Mouse (Mus musculus) forebrain, embryonic 14.5 days (tissue): Measurements from ENCODE around the gene Pop5. TPM values are rescaled to one million over a fixed set of nuclear protein-coding genes. Genes with fewer than 3 reads are reported as not detected.
A peak's percentile ranks its signal among the peaks of the same experiment; 100 is the strongest.

ENCODE experiments used
- ATAC-seq: fragments of 200-750 bp; cut with Nextera tagmentation; 2 replicates; pipeline ENCODE4 v1.8.0; 2017; ENCODE audit warnings: mild to moderate bottlenecking, moderate library complexity
- DNase-seq: peaks from one replicate; pipeline ENCODE4 v3.0.0-alpha.2; 2015; ENCODE audit warnings: low spot score
- H3K27ac ChIP-seq: fragments of 300-500 bp; sonication (generic); 2 replicates; pipeline ENCODE4 v1.5.1; 2014; ENCODE audit warnings: low read depth, mild to moderate bottlenecking, control low read depth, low read length, moderate library complexity
- H3K27me3 ChIP-seq: fragments of 300-500 bp; sonication (generic); replicated peaks from 2 replicates; pipeline ENCODE4 v1.6.1; 2014; ENCODE audit warnings: low read length, control low read depth, mixed read lengths; ENCODE audit not compliant: control insufficient read depth, insufficient read depth
- H3K36me3 ChIP-seq: fragments of 300-500 bp; sonication (generic); 2 replicates; pipeline ENCODE4 v1.6.1; 2014; ENCODE audit warnings: low read length, control low read depth; ENCODE audit not compliant: control insufficient read depth, insufficient read depth
- H3K4me1 ChIP-seq: fragments of 300-500 bp; sonication (generic); 2 replicates; pipeline ENCODE4 v1.6.1; 2014; ENCODE audit warnings: antibody characterized with exemption, low read length, control low read depth; ENCODE audit not compliant: control insufficient read depth, insufficient read depth
- H3K4me2 ChIP-seq: fragments of 300-500 bp; sonication (generic); 2 replicates; pipeline ENCODE4 v1.6.1; 2014; ENCODE audit warnings: mild to moderate bottlenecking, control low read depth, low read length
- H3K4me3 ChIP-seq: fragments of 300-500 bp; sonication (generic); 2 replicates; pipeline ENCODE4 v1.5.1; 2014; ENCODE audit warnings: low read depth, low read length, control low read depth
- H3K9ac ChIP-seq: fragments of 300-500 bp; sonication (generic); 2 replicates; pipeline ENCODE4 v1.6.1; 2014; ENCODE audit warnings: mild to moderate bottlenecking, low read length, control low read depth, moderate library complexity
- H3K9me3 ChIP-seq: fragments of 300-500 bp; sonication (generic); replicated peaks from 2 replicates; pipeline ENCODE4 v1.6.1; 2016; ENCODE audit warnings: low read length, control low read depth, mixed read lengths; ENCODE audit not compliant: control insufficient read depth
- WGBS: fragments of 180-500 bp; shearing (Covaris S2); extraction: QIAGEN DNeasy Blood & Tissue Kit; methylation state at CpG from one replicate; pipeline ENCODE4 v1.1.7; 2014; 5-methylcytosine and 5-hydroxymethylcytosine counted together
- polyA plus RNA-seq: library from polyadenylated mRNA; unstranded; fragments of >200 nt; fragmentation: Nextera tagmentation; extraction: Ambion mirVana; gene quantifications from 2 replicates; pipeline ENCODE4 v1.2.1, GENCODE M21; 2014

Pop5 gene
- polyA plus RNA-seq, 1 experiment from 2014 or later, result 105 TPM

- ATAC-seq (no peak), DNase-seq (peak; percentile 17)
- no peaks in the 10 kb centered on the region for H3K27me3 ChIP-seq
- WGBS, result 36% methylated on average over 14 of the region's 14 CpGs
- H3K4me1 ChIP-seq, result peaks cover 16% of the 10 kb centered on the region
- H3K4me2 ChIP-seq, result no peak overlapping the region
- H3K27ac ChIP-seq, result no peak overlapping the region
- H3K9me3 ChIP-seq, result no peaks in the 10 kb centered on the region
- no peak overlapping the region for H3K4me3 ChIP-seq
- H3K36me3 ChIP-seq, result no peaks in the 10 kb centered on the region
- H3K9ac ChIP-seq, result no peak overlapping the region
Observed at GRCm38 (mm10) chr5:115275998-115276397, 40.4 kb downstream of the Pop5 start.

DNA sequence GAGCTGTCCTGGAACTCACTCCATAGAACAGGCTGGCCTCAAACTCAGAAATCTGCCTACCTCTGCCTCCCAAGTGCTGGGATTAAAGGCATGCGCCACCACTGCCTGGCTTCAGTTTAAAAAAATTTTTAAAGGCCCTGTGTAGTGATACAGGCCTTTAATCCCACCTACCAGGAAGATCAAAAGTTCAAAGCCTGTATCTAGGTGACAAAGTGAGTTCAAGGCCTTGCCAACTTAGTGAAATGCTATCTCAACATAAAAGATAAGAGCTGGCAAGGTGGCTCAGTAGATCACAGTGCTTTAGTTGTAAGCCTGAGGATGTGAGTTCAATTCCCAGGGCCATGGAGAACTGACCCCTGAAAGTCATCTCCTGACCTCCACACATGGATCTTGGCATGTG, 42.4 kb downstream of the Pop5 start:
- WGBS, result 84% methylated on average over 1 of the region's 1 CpGs
- ATAC-seq, result no peak

GRCm38 (mm10) chr5:115278785-115279184, 43.1 kb downstream of the Pop5 start:
- no peak overlapping the region for H3K9ac ChIP-seq
- H3K27me3 ChIP-seq, result no peaks in the 10 kb centered on the region
- H3K4me3 ChIP-seq, result no peak overlapping the region
- H3K27ac ChIP-seq, result no peak overlapping the region
- DNase-seq (no peak), ATAC-seq (no peak)
- peaks cover 4% of the 10 kb centered on the region; the same call in 1 of the 2 replicates for H3K4me1 ChIP-seq
- H3K36me3 ChIP-seq, result peaks cover 8% of the 10 kb centered on the region
- H3K4me2 ChIP-seq, result no peak overlapping the region
- no peaks in the 10 kb centered on the region for H3K9me3 ChIP-seq
- WGBS, result 48% methylated on average over 2 of the region's 2 CpGs

More for the DNA sequence above, 42.4 kb downstream of the Pop5 start:
- no peak overlapping the region for H3K27ac ChIP-seq
- no peaks in the 10 kb centered on the region for H3K9me3 ChIP-seq
- H3K4me3 ChIP-seq, result no peak overlapping the region
- H3K4me2 ChIP-seq, result no peak overlapping the region
- no peak overlapping the region for H3K9ac ChIP-seq
- DNase-seq, result no peak
- peaks cover 10% of the 10 kb centered on the region for H3K4me1 ChIP-seq
- H3K27me3 ChIP-seq, result no peaks in the 10 kb centered on the region
- H3K36me3 ChIP-seq, result 0 out of 2 replicates have a peak, but pooled peaks cover under 1% of the 10 kb centered on the region

DNA sequence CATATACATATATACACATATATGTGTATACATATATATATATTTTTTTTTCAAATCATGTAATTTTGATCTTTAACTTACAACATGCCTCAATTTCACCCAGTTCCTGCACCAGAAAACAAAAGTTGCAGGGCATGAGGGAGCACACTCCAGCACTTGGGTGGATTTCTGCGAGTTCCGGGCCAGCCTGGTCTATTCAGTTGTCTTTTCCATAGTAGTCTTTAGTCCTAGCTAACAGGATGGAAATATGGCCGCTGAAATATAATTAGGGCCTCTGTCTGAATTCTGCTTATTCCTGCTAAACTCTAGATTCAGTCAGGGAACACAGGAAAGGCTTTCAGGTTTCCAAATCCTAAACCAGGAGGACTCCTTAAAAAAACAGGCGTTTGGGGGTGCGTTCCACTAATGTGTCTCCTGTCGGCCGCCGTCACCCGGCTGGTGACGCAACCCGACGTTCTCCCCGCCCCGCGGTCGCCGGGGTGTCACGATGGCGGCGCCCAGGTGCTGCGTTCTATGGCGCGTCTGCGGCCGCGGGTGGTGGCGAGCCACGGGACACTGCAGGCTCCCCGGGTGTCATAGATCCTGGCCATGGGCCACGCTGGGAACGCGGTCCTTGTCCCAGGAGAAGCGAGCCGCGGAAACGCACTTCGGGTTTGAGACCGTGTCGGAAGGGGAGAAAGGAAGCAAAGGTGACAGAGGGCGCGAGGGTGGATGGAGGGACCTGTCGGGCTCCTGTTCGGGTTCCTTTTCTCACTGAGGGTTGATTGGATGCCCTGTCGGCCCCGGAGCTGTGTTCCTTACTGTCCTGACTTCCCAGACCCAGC, 43.8 kb downstream of the Pop5 start, which contains the start of gene Coq5:
TSS of gene Coq5 (plus strand) at position 441 of the 824 bp plus-strand sequence.
- Histone ChIP-seq H3K4me1 (peaks cover 4% of the 10 kb centered on the region; the same call in 1 of the 2 replicates), H3K27ac (no peak within 1 kb of the TSS), H3K4me2 (peak within 1 kb of the TSS; percentile 72), H3K27me3 (no peaks in the 10 kb centered on the region), H3K9ac (peak within 1 kb of the TSS; percentile 84), H3K4me3 (peak within 1 kb of the TSS; percentile 97), H3K36me3 (peaks cover 14% of the 10 kb centered on the region), H3K9me3 (no peaks in the 10 kb centered on the region)
- peak; percentile 89 for DNase-seq
- WGBS, result 3% methylated on average over 45 of the region's 45 CpGs
- peak; percentile 89 for ATAC-seq

DNA sequence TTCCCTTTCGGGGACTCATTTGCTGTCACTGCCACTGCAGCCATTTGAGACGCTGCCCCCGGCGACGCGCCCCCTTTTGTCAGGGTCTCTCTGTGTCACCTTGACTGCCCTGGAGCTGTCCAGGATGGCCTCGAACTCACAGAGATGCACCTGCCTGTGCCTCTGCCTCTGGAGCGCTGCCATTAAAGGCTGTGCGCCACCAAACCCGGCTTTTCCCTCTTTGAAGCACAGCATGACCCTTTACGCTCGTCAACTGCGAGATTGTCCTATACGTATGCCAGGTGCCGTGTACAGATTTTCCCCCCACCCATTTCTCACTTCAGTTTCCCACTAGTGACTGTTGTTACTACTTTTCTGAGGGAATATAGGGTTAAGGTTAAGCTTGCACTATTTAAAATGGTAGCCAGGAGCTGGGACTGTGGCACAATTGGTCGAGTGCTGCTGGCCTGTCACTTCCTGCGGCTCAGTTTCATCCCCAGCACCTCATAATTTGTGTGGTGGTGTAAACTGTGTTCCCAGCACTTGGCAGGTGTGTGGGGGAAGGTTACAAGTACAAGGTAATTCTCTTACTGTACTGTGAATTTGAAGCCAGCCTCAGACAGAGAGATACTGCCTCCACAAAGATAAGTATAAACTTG, 44.5 kb downstream of the Pop5 start:
- Histone ChIP-seq H3K9me3 (no peaks in the 10 kb centered on the region), H3K4me2 (peak overlapping the region; percentile 72), H3K4me1 (peaks cover 4% of the 10 kb centered on the region; the same call in 1 of the 2 replicates), H3K36me3 (peaks cover 21% of the 10 kb centered on the region), H3K27me3 (no peaks in the 10 kb centered on the region), H3K9ac (peak overlapping the region; percentile 84), H3K27ac (no peak overlapping the region), H3K4me3 (peak overlapping the region; percentile 97)
- 9% methylated on average over 17 of the region's 17 CpGs for WGBS
- DNase-seq, result no peak
- 0 out of 2 replicates have a peak, but pooled peaks have one; percentile 18 for ATAC-seq

DNA sequence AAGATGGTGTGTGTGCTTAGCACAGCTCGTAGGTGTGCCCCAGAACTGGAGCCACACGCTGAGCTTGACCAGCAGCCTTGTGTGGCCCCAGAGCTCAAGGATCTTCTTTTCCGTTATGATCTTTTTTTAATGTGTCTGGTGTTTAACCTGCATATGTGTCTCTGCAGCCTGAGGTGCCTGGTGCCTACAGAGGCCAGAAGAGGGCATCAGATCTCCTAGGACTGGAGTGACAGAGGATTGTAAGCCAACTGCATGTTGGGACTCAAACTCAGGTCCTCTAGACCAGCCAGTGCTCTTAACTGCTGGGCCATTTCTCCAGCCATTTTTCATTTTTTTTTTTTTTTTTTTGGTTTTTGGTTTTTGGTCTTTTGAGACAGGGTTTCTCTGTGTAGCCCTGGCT, 49.1 kb downstream of the Pop5 start:
- Histone ChIP-seq H3K27ac (no peak overlapping the region), H3K27me3 (no peaks in the 10 kb centered on the region), H3K9ac (no peak overlapping the region), H3K36me3 (peaks cover 50% of the 10 kb centered on the region), H3K4me3 (no peak overlapping the region), H3K4me1 (peaks cover 4% of the 10 kb centered on the region; the same call in 1 of the 2 replicates), H3K4me2 (no peak overlapping the region), H3K9me3 (no peaks in the 10 kb centered on the region)
- ATAC-seq (no peak), DNase-seq (no peak)
- WGBS, result 93% methylated on average over 3 of the region's 3 CpGs

DNA sequence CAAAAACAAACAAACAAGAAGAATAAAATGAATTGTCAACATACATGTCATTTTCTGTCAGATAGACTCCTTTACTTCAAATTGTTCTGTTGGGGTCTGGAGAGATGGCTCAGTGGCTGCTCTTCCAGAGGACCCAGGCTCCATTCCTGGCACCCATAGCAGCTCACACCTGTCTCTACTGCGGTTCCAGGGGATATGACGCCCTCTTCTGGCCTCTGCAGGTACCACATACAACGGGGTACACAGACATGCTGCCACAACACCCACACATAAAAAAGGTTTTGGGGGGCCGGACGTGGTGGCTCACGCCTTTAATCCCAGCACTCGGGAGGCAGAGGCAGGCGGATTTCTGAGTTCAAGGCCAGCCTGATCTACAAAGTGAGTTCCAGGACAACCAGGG, 58.5 kb downstream of the Pop5 start:
- no peak overlapping the region for H3K4me3 ChIP-seq
- H3K27me3 ChIP-seq, result no peaks in the 10 kb centered on the region
- H3K27ac ChIP-seq, result no peak overlapping the region
- peaks cover 7% of the 10 kb centered on the region for H3K4me1 ChIP-seq
- no peaks in the 10 kb centered on the region for H3K9me3 ChIP-seq
- H3K4me2 ChIP-seq, result no peak overlapping the region
- H3K9ac ChIP-seq, result no peak overlapping the region
- DNase-seq (no peak), ATAC-seq (no peak)
- 91% methylated on average over 8 of the region's 8 CpGs for WGBS
- H3K36me3 ChIP-seq, result peaks cover 80% of the 10 kb centered on the region
